Mouse (Mus musculus) intestine, postnatal 0 days (tissue): ENCODE data around the gene Pbld1. TPM values are rescaled to one million over a fixed set of nuclear protein-coding genes. Genes with fewer than 3 reads are reported as not detected.

Source experiments
- ATAC-seq: fragments of 200-750 bp; cut with Nextera tagmentation; 2 replicates; pipeline ENCODE4 v1.8.0; 2017; ENCODE audit warnings: mild to moderate bottlenecking, moderate TSS enrichment, moderate library complexity
- H3K27ac ChIP-seq: fragments of 300-500 bp; sonication (generic); 2 replicates; pipeline ENCODE4 v1.5.1; 2014; ENCODE audit warnings: mild to moderate bottlenecking, low read depth, low read length, moderate library complexity
- H3K27me3 ChIP-seq: fragments of 300-500 bp; sonication (generic); replicated peaks from 2 replicates; pipeline ENCODE4 v1.6.1; 2014; ENCODE audit warnings: low read length, mixed read lengths; ENCODE audit not compliant: control insufficient read depth, insufficient read depth
- H3K36me3 ChIP-seq: fragments of 300-500 bp; sonication (generic); 2 replicates; pipeline ENCODE4 v1.6.1; 2014; ENCODE audit warnings: mild to moderate bottlenecking, moderate library complexity; ENCODE audit not compliant: control insufficient read depth, insufficient read depth
- H3K4me1 ChIP-seq: fragments of 300-500 bp; sonication (generic); replicated peaks from 2 replicates; pipeline ENCODE4 v1.6.1; 2014; ENCODE audit warnings: antibody characterized with exemption, low read length, mixed read lengths; ENCODE audit not compliant: control insufficient read depth, insufficient read depth
- H3K4me2 ChIP-seq: fragments of 300-500 bp; sonication (generic); replicated peaks from 2 replicates; pipeline ENCODE4 v1.6.1; 2014; ENCODE audit warnings: low read depth, mild to moderate bottlenecking, moderate library complexity
- H3K4me3 ChIP-seq: fragments of 300-500 bp; sonication (generic); 2 replicates; pipeline ENCODE4 v1.5.1; 2014; ENCODE audit warnings: low read depth, low read length
- H3K9ac ChIP-seq: fragments of 300-500 bp; sonication (generic); 2 replicates; pipeline ENCODE4 v1.6.1; 2014; ENCODE audit warnings: mild to moderate bottlenecking, low read depth, low read length
- H3K9me3 ChIP-seq: fragments of 300-500 bp; sonication (generic); 2 replicates; pipeline ENCODE4 v1.6.1; 2016; ENCODE audit warnings: mixed run types; ENCODE audit not compliant: control insufficient read depth
- CTCF ChIP-seq: sonication (generic); IDR thresholded peaks from 2 replicates; pipeline ENCODE4 v1.5.1; 2016; ENCODE audit warnings: low read depth, mild to moderate bottlenecking, control low read depth, antibody characterized with exemption, moderate library complexity
- WGBS: fragments of 180-500 bp; shearing (Covaris S2); extraction: QIAGEN DNeasy Blood & Tissue Kit; methylation state at CpG from one replicate; pipeline ENCODE4 v1.1.7; 2014; 5-methylcytosine and 5-hydroxymethylcytosine counted together
- polyA plus RNA-seq: library from polyadenylated mRNA; unstranded; fragments of >200 nt; fragmentation: Nextera tagmentation; extraction: Ambion mirVana; gene quantifications from 2 replicates; pipeline ENCODE4 v1.2.1, GENCODE M21; 2015

Pbld1 gene
- polyA plus RNA-seq, result 1.8 and 2.1 TPM in 2 replicates

- Histone ChIP-seq H3K27ac (peak within 1 kb of the TSS; percentile 42; the same call in 1 of the 2 replicates), H3K36me3 (no peaks in the 10 kb centered on the region), H3K4me1 (no peaks in the 10 kb centered on the region), H3K9me3 (no peaks in the 10 kb centered on the region), H3K9ac (no peak within 1 kb of the TSS), H3K4me2 (no peak within 1 kb of the TSS), H3K4me3 (no peak within 1 kb of the TSS), H3K27me3 (no peaks in the 10 kb centered on the region)
- 78% methylated on average over 2 of the region's 2 CpGs for WGBS
- ATAC-seq, result no peak
- TF ChIP-seq CTCF, result no peak
Measured at GRCm38 (mm10) chr10:63059862-63060261, at the start of gene Pbld1. Pbld1 (plus strand) TSS chr10:63060162.

- Histone ChIP-seq H3K27ac (no peak overlapping the region), H3K27me3 (no peaks in the 10 kb centered on the region), H3K9ac (no peak overlapping the region), H3K4me1 (no peaks in the 10 kb centered on the region), H3K4me2 (no peak overlapping the region), H3K9me3 (no peaks in the 10 kb centered on the region), H3K4me3 (no peak overlapping the region), H3K36me3 (peaks cover 76% of the 10 kb centered on the region)
- no peak for TF ChIP-seq CTCF
- 85% methylated on average over 4 of the region's 4 CpGs for WGBS
- no peak for ATAC-seq
Measured at GRCm38 (mm10) chr10:63010268-63010667, 49.7 kb upstream of the Pbld1 start.

- Histone ChIP-seq H3K27ac (no peak overlapping the region), H3K36me3 (peaks cover 84% of the 10 kb centered on the region), H3K27me3 (no peaks in the 10 kb centered on the region), H3K4me3 (no peak overlapping the region), H3K4me1 (no peaks in the 10 kb centered on the region), H3K9ac (no peak overlapping the region), H3K9me3 (no peaks in the 10 kb centered on the region), H3K4me2 (no peak overlapping the region)
- WGBS, result 90% methylated on average over 6 of the region's 6 CpGs
- no peak for TF ChIP-seq CTCF
- ATAC-seq, result no peak
Measured at GRCm38 (mm10) chr10:63011556-63011955, 48.4 kb upstream of the Pbld1 start.

GRCm38 (mm10) chr10:63013476-63013875, 46.5 kb upstream of the Pbld1 start:
- Histone ChIP-seq H3K4me3 (no peak overlapping the region), H3K4me1 (no peaks in the 10 kb centered on the region), H3K9ac (no peak overlapping the region), H3K27me3 (no peaks in the 10 kb centered on the region), H3K27ac (no peak overlapping the region), H3K9me3 (no peaks in the 10 kb centered on the region), H3K4me2 (no peak overlapping the region), H3K36me3 (peaks cover 74% of the 10 kb centered on the region)
- no peak for TF ChIP-seq CTCF
- ATAC-seq, result no peak
- WGBS, result 65% methylated on average over 3 of the region's 3 CpGs

- peaks cover 69% of the 10 kb centered on the region for H3K36me3 ChIP-seq
- no peaks in the 10 kb centered on the region for H3K27me3 ChIP-seq
- no peak for ATAC-seq
- H3K4me2 ChIP-seq, result no peak overlapping the region
- H3K4me3 ChIP-seq, result no peak overlapping the region
- H3K4me1 ChIP-seq, result no peaks in the 10 kb centered on the region
- no peak for TF ChIP-seq CTCF
- H3K27ac ChIP-seq, result no peak overlapping the region
- no peak overlapping the region for H3K9ac ChIP-seq
- WGBS, result 91% methylated on average over 9 of the region's 9 CpGs
- no peaks in the 10 kb centered on the region for H3K9me3 ChIP-seq
Measured at GRCm38 (mm10) chr10:63014168-63014567, 45.8 kb upstream of the Pbld1 start.

GRCm38 (mm10) chr10:63019304-63019703, 40.7 kb upstream of the Pbld1 start:
- ATAC-seq, result no peak

GRCm38 (mm10) chr10:63021702-63022101, 38.3 kb upstream of the Pbld1 start:
- TF ChIP-seq CTCF, result no peak
- WGBS, result 39% methylated on average over 4 of the region's 4 CpGs
- no peak overlapping the region for H3K9ac ChIP-seq

More at GRCm38 (mm10) chr10:63019304-63019703, 40.7 kb upstream of the Pbld1 start:
- Histone ChIP-seq H3K27ac (no peak overlapping the region), H3K4me2 (no peak overlapping the region), H3K36me3 (peaks cover 25% of the 10 kb centered on the region), H3K9me3 (no peaks in the 10 kb centered on the region), H3K4me1 (peaks cover 3% of the 10 kb centered on the region; the same call in 1 of the 2 replicates), H3K27me3 (no peaks in the 10 kb centered on the region), H3K9ac (no peak overlapping the region), H3K4me3 (no peak overlapping the region)
- TF ChIP-seq CTCF, result no peak
- 83% methylated on average over 6 of the region's 6 CpGs for WGBS

More at GRCm38 (mm10) chr10:63021702-63022101, 38.3 kb upstream of the Pbld1 start:
- H3K9me3 ChIP-seq, result no peaks in the 10 kb centered on the region
- no peak for ATAC-seq
- H3K4me3 ChIP-seq, result peak overlapping the region; percentile 98
- peaks cover 3% of the 10 kb centered on the region; the same call in 1 of the 2 replicates for H3K4me1 ChIP-seq
- peak overlapping the region; percentile 89 for H3K4me2 ChIP-seq
- peaks cover 5% of the 10 kb centered on the region for H3K36me3 ChIP-seq
- no peak overlapping the region for H3K27ac ChIP-seq
- no peaks in the 10 kb centered on the region for H3K27me3 ChIP-seq
